Mouse (Mus musculus) cerebellum, postnatal 10 days (tissue): ENCODE results near the gene Akr1c19.
A peak's percentile ranks its signal among the peaks of the same experiment; 100 is the strongest.

Source experiments
- DNase-seq, 2 experiments: peaks; one replicate each; pipeline ENCODE4 v3.0.0; 2021; ENCODE audit warnings: mixed read lengths in 2 of 2

Gene Akr1c19

DNA sequence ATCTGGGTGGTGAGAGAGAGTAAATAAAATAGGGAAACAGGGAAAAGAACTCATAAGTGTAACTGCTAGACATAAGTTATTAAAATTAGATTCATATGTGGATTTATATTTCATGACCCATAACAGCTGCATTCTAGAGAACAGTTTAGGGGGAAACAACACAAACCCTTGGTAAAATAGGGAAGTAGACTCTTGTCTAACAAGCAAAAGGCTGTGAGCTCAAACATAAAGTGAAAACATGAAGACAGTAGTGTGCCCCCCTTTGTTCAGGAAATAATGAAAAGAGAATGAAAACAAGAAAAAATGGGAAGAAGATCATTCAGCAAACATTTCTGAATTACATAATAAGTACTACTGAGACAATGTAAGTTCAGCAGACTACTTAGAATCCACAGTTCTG, 42.4 kb downstream of the Akr1c19 start:
- no peak for DNase-seq

- no peak for DNase-seq
Measured at GRCm38 (mm10) chr13:4277526-4277925, 49.0 kb downstream of the Akr1c19 start.

DNA sequence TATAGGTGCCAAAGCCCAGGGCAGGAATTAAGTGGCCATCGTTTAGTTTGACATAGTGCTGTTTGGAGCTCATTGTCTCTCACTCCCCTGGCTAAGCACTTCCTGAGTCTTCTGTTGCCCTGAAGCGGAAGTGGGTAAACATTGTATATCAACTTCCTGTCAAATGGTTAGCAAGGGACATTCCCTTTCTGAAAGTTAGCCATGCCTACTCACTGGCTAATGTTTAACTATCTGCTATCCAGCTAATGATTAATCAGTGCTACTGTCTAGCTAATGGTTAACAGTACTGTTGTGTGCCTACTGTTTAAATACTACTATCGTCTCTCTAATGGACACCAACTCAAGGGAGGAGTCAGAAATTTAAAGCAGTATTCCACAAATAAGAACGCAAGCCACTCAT, 50.8 kb downstream of the Akr1c19 start, which contains the start of gene Akr1c12:
Akr1c12 (minus strand) TSS at position 150 of the 400 bp plus-strand sequence.
- DNase-seq = no peak

GRCm38 (mm10) chr13:4281471-4282412, 53.2 kb downstream of the Akr1c19 start:
- DNase-seq = peak; percentile 60 to 65

DNA sequence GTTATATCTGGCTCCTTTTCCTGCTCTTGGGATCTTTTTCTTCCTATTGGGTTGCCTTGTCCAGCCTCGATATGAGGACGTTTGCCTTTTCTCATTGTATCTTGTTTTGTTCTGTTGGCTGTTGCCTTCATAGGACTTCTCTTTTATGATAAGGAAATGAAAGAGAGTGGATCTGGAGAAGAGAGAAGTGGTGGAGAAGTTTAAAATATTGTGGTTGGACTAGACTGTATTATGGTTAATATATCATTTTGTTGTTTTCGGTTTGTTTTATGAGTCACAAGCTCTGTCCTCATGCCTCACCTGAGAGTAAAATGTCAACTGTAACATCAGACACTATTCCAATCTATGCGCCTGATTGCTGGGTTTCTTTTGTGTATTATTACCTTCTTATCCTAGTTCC, 68.5 kb downstream of the Akr1c19 start:
- DNase-seq = no peak
